Mouse (Mus musculus) limb, embryonic 10.5 days (tissue): ENCODE data around the gene Nlrp4b. TPM values are rescaled to one million over a fixed set of nuclear protein-coding genes. Genes with fewer than 3 reads are reported as not detected.
"Not testable (repeated sequence)": the region's sequence is repeated elsewhere in the genome, so short reads cannot be mapped to it uniquely, and the experiment has no call there.

ENCODE experiments used
- DNase-seq: peaks from one replicate; pipeline ENCODE4 v3.0.0-alpha.2; 2017; ENCODE audit warnings: low spot score
- H3K27ac ChIP-seq: fragments of 300-500 bp; sonication (generic); 2 replicates; pipeline ENCODE4 v1.5.1; 2016; ENCODE audit warnings: mild to moderate bottlenecking
- H3K27me3 ChIP-seq: fragments of 300-500 bp; sonication (generic); 2 replicates; pipeline ENCODE4 v1.6.1; 2016; ENCODE audit warnings: low read depth, mild to moderate bottlenecking; ENCODE audit not compliant: poor library complexity, severe bottlenecking
- H3K36me3 ChIP-seq: fragments of 300-500 bp; sonication (generic); 2 replicates; pipeline ENCODE4 v1.6.1; 2016; ENCODE audit warnings: mild to moderate bottlenecking, moderate library complexity
- H3K4me1 ChIP-seq: fragments of 300-500 bp; sonication (generic); 2 replicates; pipeline ENCODE4 v1.6.1; 2016
- H3K4me3 ChIP-seq: fragments of 300-500 bp; sonication (generic); 2 replicates; pipeline ENCODE4 v1.5.1; 2016; ENCODE audit warnings: mild to moderate bottlenecking, moderate library complexity
- H3K9me3 ChIP-seq: fragments of 300-500 bp; sonication (generic); replicated peaks from 2 replicates; pipeline ENCODE4 v1.6.1; 2016; ENCODE audit warnings: mild to moderate bottlenecking
- WGBS: fragments of 180-500 bp; shearing (Covaris S2); methylation state at CpG from one replicate; pipeline ENCODE4 v1.1.7; 2016; 5-methylcytosine and 5-hydroxymethylcytosine counted together
- polyA plus RNA-seq: library from polyadenylated mRNA; unstranded; fragments of >200 nt; fragmentation: Nextera tagmentation; extraction: Ambion mirVana; gene quantifications from 2 replicates; pipeline ENCODE4 v1.2.1, GENCODE M21; 2016

Gene Nlrp4b
- polyA plus RNA-seq, result not detected in 2 replicates

DNA sequence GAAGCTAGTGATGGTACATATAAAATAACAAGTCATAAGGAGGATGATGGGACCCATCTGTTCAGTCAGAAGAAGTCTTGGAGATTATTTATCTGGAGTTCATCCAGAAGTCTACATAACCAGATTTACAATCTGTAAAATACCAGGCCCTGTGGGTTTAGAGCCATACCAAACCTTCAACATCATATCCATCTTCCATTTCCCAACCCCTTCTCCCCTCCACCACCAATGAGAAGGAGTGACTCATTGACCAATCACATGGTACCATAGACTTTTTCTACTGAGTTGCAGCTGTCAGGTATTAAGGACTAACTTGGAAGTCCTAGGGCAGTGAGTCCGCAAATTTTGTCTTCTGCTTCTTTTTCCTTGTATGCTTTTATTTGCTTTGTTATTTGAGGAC, at the start of gene Nlrp4b:
Nlrp4b (plus strand) TSS at position 301 of the 400 bp plus-strand sequence.
- no peak within 1 kb of the TSS for H3K4me3 ChIP-seq
- H3K9me3 ChIP-seq, result peaks cover 2% of the 10 kb centered on the region; the same call in 1 of the 2 replicates
- H3K27me3 ChIP-seq, result no peaks in the 10 kb centered on the region
- no peaks in the 10 kb centered on the region for H3K36me3 ChIP-seq
- no peak for DNase-seq
- no peak within 1 kb of the TSS for H3K27ac ChIP-seq
- 98% methylated on average over 1 of the region's 1 CpGs for WGBS
- no peaks in the 10 kb centered on the region for H3K4me1 ChIP-seq

DNA sequence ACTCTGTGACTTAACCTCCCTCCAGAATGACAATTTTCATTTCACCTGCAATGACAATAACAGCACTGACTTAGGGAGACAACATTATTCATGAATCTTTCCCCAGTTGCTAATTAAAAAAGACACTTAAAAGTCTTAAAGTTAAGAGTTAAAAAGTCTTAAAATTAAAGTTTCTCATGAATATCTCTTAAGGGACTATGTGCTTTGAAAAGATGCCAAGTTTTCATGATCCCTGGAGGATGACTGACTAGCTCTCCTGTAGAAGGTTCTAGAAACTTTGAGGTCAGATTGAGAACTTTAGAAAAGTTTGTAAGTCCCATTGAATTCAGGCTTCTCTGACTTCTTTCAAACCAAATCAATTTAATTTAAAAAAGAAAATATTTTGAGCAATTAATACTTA, 66.7 kb downstream of the Nlrp4b start, which contains the start of gene Vmn1r71:
Vmn1r71 (minus strand) TSS at position 101 of the 400 bp plus-strand sequence.
- H3K4me1 ChIP-seq, result no peaks in the 10 kb centered on the region
- no peak within 1 kb of the TSS for H3K4me3 ChIP-seq
- H3K27me3 ChIP-seq, result no peaks in the 10 kb centered on the region
- H3K36me3 ChIP-seq, result no peaks in the 10 kb centered on the region
- no peak for DNase-seq
- H3K27ac ChIP-seq, result no peak within 1 kb of the TSS
- H3K9me3 ChIP-seq, result no peaks in the 10 kb centered on the region; the same call in 1 of the 2 replicates

DNA sequence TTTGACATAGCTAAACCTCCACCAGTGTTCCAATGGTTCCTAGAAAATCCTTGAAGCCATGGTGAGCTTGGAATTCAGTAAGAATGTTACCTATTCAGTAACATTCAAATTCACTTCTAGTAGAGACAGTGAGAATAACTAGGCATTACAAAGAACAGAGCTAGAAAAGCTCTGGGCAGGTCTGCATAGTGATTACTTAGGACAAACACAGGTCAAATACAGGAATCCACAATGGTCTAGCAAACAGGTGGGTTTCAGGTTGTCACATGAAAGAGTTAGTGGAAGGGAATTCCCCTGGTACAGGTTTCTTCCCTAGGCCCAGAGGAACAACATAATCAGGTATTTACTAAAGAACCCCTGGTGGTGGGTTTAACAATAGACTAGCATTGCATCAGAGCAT, 70.0 kb downstream of the Nlrp4b start:
- H3K27ac ChIP-seq, H3K4me1 ChIP-seq, DNase-seq, H3K36me3 ChIP-seq, H3K9me3 ChIP-seq, H3K27me3 ChIP-seq, H3K4me3 ChIP-seq: not testable (repeated sequence)

Other genes starting within 250 kb of the Nlrp4b start
- not detected in 2 replicates for gene Vmn1r67, start 244.5 kb upstream of the Nlrp4b start, polyA plus RNA-seq
- 33.3 and 36.4 TPM in 2 replicates for gene Zik1, start 192.4 kb upstream of the Nlrp4b start, polyA plus RNA-seq
- gene Vmn1r68, start 129.3 kb upstream of the Nlrp4b start, polyA plus RNA-seq, result not detected in 2 replicates
- not detected in 2 replicates for gene Vmn1r69, start 74.1 kb upstream of the Nlrp4b start, polyA plus RNA-seq
- not detected in 2 replicates for gene Vmn1r70, start 56.3 kb upstream of the Nlrp4b start, polyA plus RNA-seq
- gene Vmn1r71, start 66.6 kb downstream of the Nlrp4b start, polyA plus RNA-seq, result not detected in 2 replicates
- gene Zscan4b, start 217.3 kb downstream of the Nlrp4b start, polyA plus RNA-seq, result not detected in 2 replicates